In genomic region chr9:120933886-120934758, GRCm38 (mm10) we compare ENCODE assay signal across 8 mouse cellular contexts. TPM values are rescaled to one million over a fixed set of nuclear protein-coding genes. Genes with fewer than 3 reads are reported as not detected.
DNase-seq lines count a peak whose midpoint lies in the region; ATAC-seq lines count a peak whose summit lies in the region.

No protein-coding gene starts in this region.

- H3K27ac ChIP-seq in hindbrain, embryonic 15.5 days (replicated peaks): peak overlapping the region; percentile 94
- peak overlapping the region; percentile 94 for H3K27ac ChIP-seq in limb, embryonic 12.5 days
- peak overlapping the region; percentile 95 for H3K27ac ChIP-seq in midbrain, embryonic 16.5 days (ENCODE audit: low read length)

- WGBS in hindbrain, embryonic 15.5 days: under 1% methylated on average over 55 of the region's 57 CpGs
- WGBS in limb, embryonic 12.5 days: under 1% methylated on average over 50 of the region's 57 CpGs
- under 1% methylated on average over 51 of the region's 57 CpGs for WGBS in midbrain, embryonic 16.5 days

- peak overlapping the region; percentile 87 for H3K9ac ChIP-seq in hindbrain, embryonic 15.5 days
- H3K9ac ChIP-seq in limb, embryonic 12.5 days (replicated peaks): peak overlapping the region; percentile 97
- H3K9ac ChIP-seq in midbrain, embryonic 16.5 days (ENCODE audit: low read depth, low read length): peak overlapping the region; percentile 94

- no peaks in the 10 kb centered on the region for H3K36me3 ChIP-seq in hindbrain, embryonic 15.5 days
- peaks cover 16% of the 10 kb centered on the region for H3K36me3 ChIP-seq in limb, embryonic 12.5 days
- no peaks in the 10 kb centered on the region for H3K36me3 ChIP-seq in midbrain, embryonic 16.5 days (ENCODE audit: control insufficient read depth, insufficient read depth, low read length)

- peak overlapping the region; percentile 57 for H3K4me2 ChIP-seq in hindbrain, embryonic 15.5 days
- H3K4me2 ChIP-seq in limb, embryonic 12.5 days: peak overlapping the region; percentile 95
- peak overlapping the region; percentile 91 for H3K4me2 ChIP-seq in midbrain, embryonic 16.5 days (ENCODE audit: low read length)

- peak overlapping the region; percentile 77 for H3K4me3 ChIP-seq in hindbrain, embryonic 15.5 days
- H3K4me3 ChIP-seq in limb, embryonic 12.5 days (replicated peaks): peak overlapping the region; percentile 93
- H3K4me3 ChIP-seq in midbrain, embryonic 16.5 days (ENCODE audit: low read depth, low read length): peak overlapping the region; percentile 88

- H3K4me1 ChIP-seq in hindbrain, embryonic 15.5 days (replicated peaks): peaks cover 50% of the 10 kb centered on the region
- peaks cover 39% of the 10 kb centered on the region for H3K4me1 ChIP-seq in limb, embryonic 12.5 days (replicated peaks)
- peaks cover 52% of the 10 kb centered on the region for H3K4me1 ChIP-seq in midbrain, embryonic 16.5 days (ENCODE audit: control insufficient read depth, insufficient read depth, low read length)

- no peaks in the 10 kb centered on the region for H3K9me3 ChIP-seq in hindbrain, embryonic 15.5 days
- H3K9me3 ChIP-seq in limb, embryonic 12.5 days: no peaks in the 10 kb centered on the region
- H3K9me3 ChIP-seq in midbrain, embryonic 16.5 days (replicated peaks; ENCODE audit: control insufficient read depth, low read length, poor library complexity, severe bottlenecking): no peaks in the 10 kb centered on the region

- H3K27me3 ChIP-seq in hindbrain, embryonic 15.5 days: no peaks in the 10 kb centered on the region
- no peaks in the 10 kb centered on the region for H3K27me3 ChIP-seq in limb, embryonic 12.5 days
- no peaks in the 10 kb centered on the region for H3K27me3 ChIP-seq in midbrain, embryonic 16.5 days (ENCODE audit: control insufficient read depth, insufficient read depth, low read depth, low read length)

- peak; percentile 29 for DNase-seq in ovary, postnatal 14 days (ENCODE audit: low spot score)
- DNase-seq in ovary, adult 18-20 months (ENCODE audit: low spot score): no peak
- DNase-seq in cerebellum, adult 8-10 months: peak; percentile 43
- peak; percentile 26 to 28 for DNase-seq in frontal cortex, postnatal 25 days (ENCODE audit: low spot score in 2 of 2)
- DNase-seq in thymus, adult 18-20 months: peak; percentile 23 to 50

- peak; percentile 21 for ATAC-seq in hindbrain, embryonic 15.5 days (ENCODE audit: low FRiP score, low read depth)
- ATAC-seq in limb, embryonic 12.5 days (ENCODE audit: insufficient number of reproducible peaks, insufficient read depth, low FRiP score, low TSS enrichment, low read depth): peak; percentile 75
- peak; percentile 6; the same call in 1 of the 2 replicates for ATAC-seq in midbrain, embryonic 16.5 days

RNA-seq across cellular contexts. Expression of gene Ctnnb1, which starts 5.1 kb away (rescaled TPM):
- polyA plus RNA-seq in hindbrain, embryonic 15.5 days (2015; fragmentation: Nextera tagmentation; extraction: Ambion mirVana): 367 and 394 TPM in 2 replicates
- 728 and 739 TPM in 2 replicates for polyA plus RNA-seq in limb, embryonic 12.5 days (2016; fragmentation: Nextera tagmentation; extraction: Ambion mirVana)
- polyA plus RNA-seq in midbrain, embryonic 16.5 days (2015; fragmentation: Nextera tagmentation; extraction: Ambion mirVana): 483 and 527 TPM in 2 replicates

Comparison
In these comparisons a context has a peak if more than half of its experiments do, and no peak if none do; other contexts are left out.
1. ATAC-seq: peak in every context shown above with its lines; median percentile 75 in limb, embryonic 12.5 days; 21 in hindbrain, embryonic 15.5 days; 6 in midbrain, embryonic 16.5 days.